Mouse (Mus musculus): ENCODE measurements around the gene Chit1. TPM values are rescaled to one million over a fixed set of nuclear protein-coding genes. Genes with fewer than 3 reads are reported as not detected.

The Chit1 gene
- 0.15 and 0.38 TPM in 2 replicates for polyA plus RNA-seq (2016; fragmentation: Nextera tagmentation; extraction: Ambion mirVana)

GRCm38 (mm10) chr1:134110979-134111378 lies at the start of gene Chit1:
Gene Chit1, plus strand, starts transcription at chr1:134111242.
- Histone ChIP-seq H3K9me3 (no peaks in the 10 kb centered on the region), H3K36me3 (no peaks in the 10 kb centered on the region), H3K9ac (no peak within 1 kb of the TSS), H3K27ac (no peak within 1 kb of the TSS), H3K4me1 (peaks cover 6% of the 10 kb centered on the region; the same call in 1 of the 2 replicates), H3K27me3 (replicated peaks) (no peaks in the 10 kb centered on the region), H3K4me3 (no peak within 1 kb of the TSS), H3K4me2 (replicated peaks) (no peak within 1 kb of the TSS)
- no peak for ATAC-seq (ENCODE audit: low FRiP score, low read depth)
- WGBS, result 71% methylated on average over 4 of the region's 4 CpGs

GRCm38 (mm10) chr1:134061915-134062314 lies 49.1 kb upstream of the Chit1 start:
- H3K4me2 ChIP-seq (replicated peaks), result peak overlapping the region; percentile 70
- ATAC-seq (ENCODE audit: low FRiP score, low read depth), result no peak
- no peaks in the 10 kb centered on the region for H3K27me3 ChIP-seq (replicated peaks)
- H3K9me3 ChIP-seq, result no peaks in the 10 kb centered on the region
- peak overlapping the region; percentile 95 for H3K27ac ChIP-seq
- no peak overlapping the region for H3K4me3 ChIP-seq
- H3K9ac ChIP-seq, result 0 out of 2 replicates have a peak overlapping the region, but pooled peaks have one; percentile 54
- 36% methylated on average over 3 of the region's 3 CpGs for WGBS
- H3K36me3 ChIP-seq, result no peaks in the 10 kb centered on the region
- peaks cover 77% of the 10 kb centered on the region for H3K4me1 ChIP-seq

GRCm38 (mm10) chr1:134062411-134063085 lies 48.5 kb upstream of the Chit1 start:
- ATAC-seq (ENCODE audit: low FRiP score, low read depth), result peak; percentile 66
- Histone ChIP-seq H3K27ac (peak overlapping the region; percentile 95), H3K4me2 (replicated peaks) (peak overlapping the region; percentile 70), H3K9ac (peak overlapping the region; percentile 40; the same call in 1 of the 2 replicates), H3K9me3 (no peaks in the 10 kb centered on the region), H3K27me3 (replicated peaks) (no peaks in the 10 kb centered on the region), H3K4me1 (peaks cover 83% of the 10 kb centered on the region), H3K36me3 (no peaks in the 10 kb centered on the region), H3K4me3 (no peak overlapping the region)
- 5% methylated on average over 11 of the region's 11 CpGs for WGBS

- ATAC-seq (ENCODE audit: low FRiP score, low read depth), result peak; percentile 82
- H3K4me2 ChIP-seq (replicated peaks), result peak overlapping the region; percentile 51
Observed at GRCm38 (mm10) chr1:134063086-134063772, 47.8 kb upstream of the Chit1 start.

GRCm38 (mm10) chr1:134063773-134064125 lies 47.3 kb upstream of the Chit1 start:
- Histone ChIP-seq H3K36me3 (no peaks in the 10 kb centered on the region), H3K27ac (peak overlapping the region; percentile 95), H3K9me3 (no peaks in the 10 kb centered on the region), H3K27me3 (replicated peaks) (no peaks in the 10 kb centered on the region), H3K4me2 (replicated peaks) (peak overlapping the region; percentile 51), H3K9ac (peak overlapping the region; percentile 42), H3K4me3 (no peak overlapping the region), H3K4me1 (peaks cover 79% of the 10 kb centered on the region)
- no peak; the same call in 1 of the 2 replicates for ATAC-seq (ENCODE audit: low FRiP score, low read depth)
- WGBS, result 5% methylated on average over 9 of the region's 9 CpGs

More at GRCm38 (mm10) chr1:134063086-134063772, 47.8 kb upstream of the Chit1 start:
- no peak overlapping the region for H3K4me3 ChIP-seq
- no peaks in the 10 kb centered on the region for H3K9me3 ChIP-seq
- no peaks in the 10 kb centered on the region for H3K27me3 ChIP-seq (replicated peaks)
- WGBS, result 1% methylated on average over 33 of the region's 33 CpGs
- H3K4me1 ChIP-seq, result peaks cover 80% of the 10 kb centered on the region
- peak overlapping the region; percentile 42 for H3K9ac ChIP-seq
- H3K27ac ChIP-seq, result peak overlapping the region; percentile 95
- H3K36me3 ChIP-seq, result no peaks in the 10 kb centered on the region

GRCm38 (mm10) chr1:134064296-134064831 lies 46.7 kb upstream of the Chit1 start:
- WGBS, result 81% methylated on average over 2 of the region's 2 CpGs
- no peaks in the 10 kb centered on the region for H3K27me3 ChIP-seq (replicated peaks)
- ATAC-seq (ENCODE audit: low FRiP score, low read depth), result no peak
- no peak overlapping the region for H3K9ac ChIP-seq
- H3K36me3 ChIP-seq, result no peaks in the 10 kb centered on the region
- H3K4me1 ChIP-seq, result peaks cover 79% of the 10 kb centered on the region
- no peak overlapping the region for H3K4me3 ChIP-seq
- H3K9me3 ChIP-seq, result no peaks in the 10 kb centered on the region
- peak overlapping the region; percentile 51 for H3K4me2 ChIP-seq (replicated peaks)
- H3K27ac ChIP-seq, result peak overlapping the region; percentile 95

GRCm38 (mm10) chr1:134065241-134065809 lies 45.7 kb upstream of the Chit1 start:
- no peaks in the 10 kb centered on the region for H3K27me3 ChIP-seq (replicated peaks)
- peak overlapping the region; percentile 60; the same call in 1 of the 2 replicates for H3K27ac ChIP-seq
- no peak overlapping the region for H3K4me2 ChIP-seq (replicated peaks)
- H3K36me3 ChIP-seq, result no peaks in the 10 kb centered on the region
- ATAC-seq (ENCODE audit: low FRiP score, low read depth), result no peak
- no peaks in the 10 kb centered on the region for H3K9me3 ChIP-seq
- 68% methylated on average over 4 of the region's 4 CpGs for WGBS
- H3K4me3 ChIP-seq, result no peak overlapping the region
- peaks cover 76% of the 10 kb centered on the region for H3K4me1 ChIP-seq
- no peak overlapping the region for H3K9ac ChIP-seq

- WGBS, result 56% methylated on average over 3 of the region's 3 CpGs
- H3K27ac ChIP-seq, result no peak overlapping the region
- H3K4me3 ChIP-seq, result no peak overlapping the region
- no peak overlapping the region for H3K4me2 ChIP-seq (replicated peaks)
- no peak overlapping the region for H3K9ac ChIP-seq
- no peaks in the 10 kb centered on the region for H3K36me3 ChIP-seq
- H3K27me3 ChIP-seq (replicated peaks), result no peaks in the 10 kb centered on the region
- H3K9me3 ChIP-seq, result no peaks in the 10 kb centered on the region
- ATAC-seq (ENCODE audit: low FRiP score, low read depth), result no peak
- peaks cover 76% of the 10 kb centered on the region for H3K4me1 ChIP-seq
Observed at GRCm38 (mm10) chr1:134066554-134066953, 44.5 kb upstream of the Chit1 start.

GRCm38 (mm10) chr1:134067143-134067619 lies 43.9 kb upstream of the Chit1 start:
- no peaks in the 10 kb centered on the region for H3K27me3 ChIP-seq (replicated peaks)
- WGBS, result 13% methylated on average over 8 of the region's 8 CpGs
- H3K36me3 ChIP-seq, result no peaks in the 10 kb centered on the region
- H3K27ac ChIP-seq, result no peak overlapping the region
- H3K4me1 ChIP-seq, result peaks cover 76% of the 10 kb centered on the region
- no peak overlapping the region for H3K4me2 ChIP-seq (replicated peaks)
- no peak; the same call in 1 of the 2 replicates for ATAC-seq (ENCODE audit: low FRiP score, low read depth)
- no peak overlapping the region for H3K4me3 ChIP-seq
- 0 out of 2 replicates have a peak overlapping the region, but pooled peaks have one; percentile 17 for H3K9ac ChIP-seq
- no peaks in the 10 kb centered on the region for H3K9me3 ChIP-seq

- Histone ChIP-seq H3K27me3 (replicated peaks) (no peaks in the 10 kb centered on the region), H3K27ac (0 out of 2 replicates have a peak overlapping the region, but pooled peaks have one; percentile 8), H3K4me1 (peaks cover 68% of the 10 kb centered on the region), H3K9ac (no peak overlapping the region), H3K4me2 (replicated peaks) (no peak overlapping the region), H3K36me3 (no peaks in the 10 kb centered on the region; the same call in 1 of the 2 replicates), H3K4me3 (no peak overlapping the region), H3K9me3 (no peaks in the 10 kb centered on the region)
- ATAC-seq (ENCODE audit: low FRiP score, low read depth), result no peak
- WGBS, result 40% methylated on average over 8 of the region's 8 CpGs
Observed at GRCm38 (mm10) chr1:134070099-134070669, 40.9 kb upstream of the Chit1 start.

GRCm38 (mm10) chr1:134071411-134072018 lies 39.5 kb upstream of the Chit1 start:
- Histone ChIP-seq H3K4me1 (peaks cover 66% of the 10 kb centered on the region), H3K9ac (0 out of 2 replicates have a peak overlapping the region, but pooled peaks have one; percentile 21), H3K9me3 (no peaks in the 10 kb centered on the region), H3K36me3 (peaks cover 12% of the 10 kb centered on the region), H3K4me2 (replicated peaks) (0 out of 2 replicates have a peak overlapping the region, but pooled peaks have one; percentile 7), H3K27me3 (replicated peaks) (no peaks in the 10 kb centered on the region), H3K4me3 (no peak overlapping the region), H3K27ac (peak overlapping the region; percentile 62)
- WGBS, result 19% methylated on average over 10 of the region's 10 CpGs
- ATAC-seq (ENCODE audit: low FRiP score, low read depth), result 0 out of 2 replicates have a peak, but pooled peaks have one; percentile 14
